Mouse (Mus musculus): ENCODE data around the gene Teddm1a.

DNA sequence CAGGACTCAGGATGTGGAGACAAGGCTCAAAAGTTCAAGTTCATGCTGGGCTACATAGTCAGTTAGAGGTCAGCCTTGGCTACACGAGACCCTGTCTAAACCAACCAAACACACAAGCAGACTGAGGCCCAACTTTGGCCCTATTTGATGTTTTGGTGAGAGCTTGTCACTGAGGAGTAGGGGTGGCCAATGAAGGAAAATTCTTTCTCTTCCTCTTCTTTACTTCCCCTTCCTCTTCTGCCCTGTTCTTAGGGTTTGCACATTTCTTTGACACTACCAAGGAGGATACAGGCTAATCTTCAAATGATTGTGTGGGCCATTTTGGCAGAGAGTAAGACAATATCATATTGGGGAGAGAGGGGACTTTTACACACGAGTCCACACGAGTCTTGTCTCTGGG is 22.3 kb downstream of the Teddm1a start:
- TF ChIP-seq ZNF384 (IDR thresholded peaks at IDR 0.05; ENCODE audit: low read depth, low read length) = no peak
- no peak for TF ChIP-seq HCFC1 (IDR thresholded peaks at IDR 0.05; ENCODE audit: borderline replicate concordance, insufficient read depth, low read length)

All from ES-E14 (cell line).